Mouse (Mus musculus) spleen, postnatal 14 days (tissue): ENCODE measurements around the gene BC028528.
"Not testable (repeated sequence)": the region's sequence is repeated elsewhere in the genome, so short reads cannot be mapped to it uniquely, and the experiment has no call there.

Source experiments
- DNase-seq, 2 experiments: peaks; one replicate each; pipeline ENCODE4 v3.0.0; 2021 to 2022; ENCODE audit warnings: low spot score in 2 of 2

BC028528 gene

DNA sequence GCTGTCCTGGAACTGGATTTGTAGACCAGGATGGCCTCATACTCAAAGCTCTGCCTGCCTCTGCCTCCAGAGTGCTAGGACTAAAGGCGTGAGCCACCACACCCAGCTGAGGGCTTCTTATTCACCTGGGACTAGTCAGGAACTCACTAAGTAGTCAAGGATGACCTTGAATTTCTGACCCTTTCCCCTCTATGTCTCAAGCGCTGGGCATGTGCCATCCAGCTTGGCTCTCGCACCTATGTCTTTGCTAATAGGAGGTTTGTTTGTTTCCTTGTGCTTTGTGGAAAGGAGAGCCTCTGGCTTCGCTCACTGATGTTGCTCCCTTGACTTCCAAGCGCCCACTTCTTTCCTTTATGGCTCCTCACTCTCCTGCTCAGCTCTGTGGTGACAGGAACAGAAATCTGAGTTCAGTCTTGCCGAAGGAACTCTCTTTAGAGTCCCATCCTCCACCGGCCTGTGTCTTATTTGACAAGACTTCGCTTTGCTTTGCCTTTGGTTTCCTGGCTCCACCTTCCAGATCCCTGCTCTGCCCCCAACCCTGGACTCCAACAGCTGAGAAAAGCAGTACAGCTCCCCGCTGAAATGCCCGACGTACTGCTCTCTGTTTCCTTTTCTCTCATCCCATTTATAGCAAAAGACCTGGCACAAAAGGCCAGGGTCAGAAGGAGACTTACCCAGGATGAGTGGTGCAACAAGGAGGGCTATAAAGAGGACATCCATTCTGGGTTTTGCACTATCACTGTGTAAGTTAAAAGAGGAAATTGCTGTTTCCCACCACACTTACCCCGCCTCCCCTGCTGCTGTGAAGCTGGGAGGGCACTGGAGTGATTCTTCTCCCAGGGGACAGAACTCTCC is at the start of gene BC028528:
BC028528 (minus strand) TSS at position 795 of the 855 bp plus-strand sequence.
- DNase-seq = peak; percentile 26 to 39

DNA sequence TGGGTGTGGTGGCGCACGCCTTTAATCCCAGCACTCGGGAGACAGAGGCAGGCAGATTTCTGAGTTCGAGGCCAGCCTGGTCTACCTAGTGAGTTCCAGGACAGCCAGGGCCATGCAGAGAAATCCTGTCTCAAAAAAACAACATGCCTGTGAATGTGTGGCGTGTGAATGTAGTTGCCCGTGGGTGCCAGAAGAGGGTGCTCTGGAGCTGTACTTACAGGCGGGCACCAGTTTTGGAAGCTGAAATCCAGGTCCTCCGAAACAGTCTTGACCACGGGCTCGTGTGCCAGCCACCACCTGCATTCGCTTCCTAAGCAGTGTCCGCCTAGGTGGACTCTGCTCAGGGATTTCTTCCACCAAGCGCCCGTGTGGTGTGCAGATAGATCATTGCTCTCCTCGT is 47.0 kb upstream of the BC028528 start:
- peak in 1 of 2 experiments; percentile 33 for DNase-seq

DNA sequence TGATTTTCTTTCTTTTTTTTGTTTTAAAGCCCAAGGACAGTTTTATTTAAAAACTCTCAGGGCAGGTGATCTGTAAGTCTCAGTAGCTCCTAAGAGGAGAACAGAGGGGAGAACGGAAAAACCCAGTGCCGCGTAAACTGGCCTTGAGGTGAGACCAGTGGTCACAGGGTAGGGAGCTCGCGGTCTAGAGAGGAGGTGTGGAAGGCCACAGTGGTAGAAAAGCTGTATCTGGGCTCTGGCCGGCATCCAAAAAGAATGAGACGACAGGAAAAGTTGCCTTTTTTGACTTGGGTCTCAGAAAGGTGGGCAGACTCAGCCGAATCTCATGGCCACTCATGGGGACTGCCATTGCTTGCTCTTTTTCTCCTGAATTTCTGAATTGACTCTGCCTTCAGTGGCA is 46.4 kb upstream of the BC028528 start:
- DNase-seq = no peak

DNA sequence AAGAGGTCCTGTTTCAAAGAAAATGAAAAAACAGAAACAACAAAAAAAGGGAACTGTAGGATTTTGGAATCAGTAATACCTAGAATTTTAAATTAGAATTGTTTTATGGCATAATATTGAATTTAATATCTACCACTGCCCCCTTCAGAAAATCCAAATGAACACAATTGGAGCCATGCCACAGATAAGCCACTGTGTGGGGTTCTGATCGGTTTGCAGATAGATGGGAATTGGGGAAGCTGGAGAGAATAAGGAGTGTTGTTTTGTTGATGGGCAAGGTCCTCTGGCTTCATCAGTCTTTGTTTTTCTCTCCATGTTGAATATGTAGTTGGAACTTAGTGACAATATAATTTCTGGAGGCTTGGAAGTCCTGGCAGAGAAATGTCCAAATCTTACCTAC is 42.6 kb upstream of the BC028528 start:
- DNase-seq = no peak

DNA sequence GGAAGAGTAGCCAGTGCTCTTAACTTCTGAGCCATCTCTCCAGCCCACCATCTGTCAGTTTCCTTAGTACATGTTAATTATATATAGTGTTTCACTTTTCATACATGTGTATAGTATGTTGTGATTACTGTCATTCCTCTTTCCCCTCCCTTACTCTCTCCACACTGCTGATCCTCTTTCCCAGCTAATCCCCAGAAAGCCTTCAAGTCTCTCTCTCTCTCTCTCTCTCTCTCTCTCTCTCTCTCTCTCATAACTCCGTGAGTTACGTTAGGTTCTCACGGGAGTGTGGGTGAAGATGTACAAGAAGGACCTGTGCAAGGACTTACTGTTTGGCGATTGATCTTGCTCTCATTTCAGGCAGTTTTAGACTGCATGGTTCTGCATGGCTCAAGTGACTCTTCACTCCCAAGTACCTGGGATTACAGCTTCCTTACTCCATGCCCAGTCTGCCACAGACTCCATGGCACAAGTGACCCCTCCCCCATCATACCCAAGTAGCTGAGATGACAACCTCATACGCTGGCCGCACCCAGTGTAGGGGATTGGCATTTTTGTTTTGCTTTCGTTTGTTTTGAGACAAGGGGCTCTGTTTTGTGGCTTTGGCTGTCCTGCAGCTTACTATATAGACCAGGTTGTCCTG is 41.4 kb upstream of the BC028528 start:
- DNase-seq = no peak

DNA sequence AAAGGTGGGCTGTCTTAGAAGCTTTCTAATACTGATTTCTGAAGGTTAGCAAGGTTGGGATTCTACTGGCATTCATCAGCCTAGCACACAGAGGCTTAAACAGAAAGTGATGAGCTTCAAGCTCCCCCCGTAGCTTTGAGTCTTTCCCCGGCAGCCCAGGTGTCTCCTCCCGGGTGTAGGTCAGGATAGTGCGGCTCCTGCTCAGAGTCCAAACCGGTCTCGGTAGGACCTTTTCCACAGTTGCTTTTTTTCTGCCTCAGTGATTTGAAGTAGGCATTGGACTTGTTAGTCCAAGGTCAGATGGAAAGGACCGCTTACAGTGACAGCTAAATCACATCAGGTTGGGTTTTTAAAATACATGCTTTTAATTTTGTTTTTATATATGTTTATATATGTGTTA is 40.8 kb upstream of the BC028528 start:
- DNase-seq = no peak

DNA sequence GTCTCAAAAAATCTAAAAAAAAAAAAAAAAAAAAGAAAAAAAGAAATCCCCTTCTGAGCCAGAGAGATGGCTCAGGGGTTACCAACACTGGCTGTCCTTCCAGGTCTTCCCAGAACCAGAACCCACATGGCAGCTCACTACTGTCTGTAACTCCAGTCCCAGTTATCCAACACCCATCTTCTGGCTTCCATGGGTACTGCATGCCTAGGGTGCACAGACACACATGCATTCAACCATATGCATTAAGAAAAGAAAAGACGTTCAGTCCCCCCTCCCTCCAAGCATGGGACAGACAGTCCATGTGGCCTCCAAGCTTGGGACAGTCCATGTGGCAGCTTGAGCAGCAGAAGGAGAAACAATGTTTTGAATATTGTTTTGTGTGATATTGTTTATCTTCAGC is 40.4 kb upstream of the BC028528 start:
- no peak for DNase-seq

DNA sequence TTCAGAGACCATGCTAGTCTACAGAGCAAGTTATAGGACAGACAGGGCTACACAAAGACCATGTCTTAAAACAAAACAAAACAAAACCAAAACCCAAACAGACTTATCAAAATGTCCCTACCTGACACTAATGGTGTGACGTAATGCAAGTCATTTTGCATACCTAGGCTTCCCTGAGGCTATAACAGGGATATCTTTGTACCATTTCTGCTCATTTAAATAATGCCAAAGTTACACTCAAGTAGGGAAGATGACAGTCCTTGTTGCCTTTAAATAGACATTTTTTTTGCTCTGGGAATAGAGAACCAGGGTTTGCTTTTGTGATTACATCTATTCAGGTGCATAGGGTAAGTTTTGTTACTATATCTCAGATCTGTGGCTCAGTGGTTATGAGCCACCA is 39.7 kb upstream of the BC028528 start:
- DNase-seq = no peak

DNA sequence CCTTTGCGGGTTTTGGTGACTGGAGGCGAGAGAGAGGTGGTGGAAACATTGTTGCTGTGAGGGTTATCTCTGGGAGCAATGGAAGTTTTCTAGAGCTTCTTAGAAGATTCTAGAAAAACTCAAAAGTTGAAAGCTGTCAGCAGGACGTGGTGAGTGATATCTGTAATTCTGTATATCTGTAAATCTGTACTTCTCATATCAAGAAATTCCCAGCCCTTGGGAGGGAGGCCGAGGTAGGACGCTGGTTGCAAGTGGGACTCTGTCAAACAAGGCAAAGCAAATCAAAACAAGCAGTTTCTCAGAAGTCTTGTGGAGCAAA is 38.6 kb upstream of the BC028528 start:
- no peak for DNase-seq

DNA sequence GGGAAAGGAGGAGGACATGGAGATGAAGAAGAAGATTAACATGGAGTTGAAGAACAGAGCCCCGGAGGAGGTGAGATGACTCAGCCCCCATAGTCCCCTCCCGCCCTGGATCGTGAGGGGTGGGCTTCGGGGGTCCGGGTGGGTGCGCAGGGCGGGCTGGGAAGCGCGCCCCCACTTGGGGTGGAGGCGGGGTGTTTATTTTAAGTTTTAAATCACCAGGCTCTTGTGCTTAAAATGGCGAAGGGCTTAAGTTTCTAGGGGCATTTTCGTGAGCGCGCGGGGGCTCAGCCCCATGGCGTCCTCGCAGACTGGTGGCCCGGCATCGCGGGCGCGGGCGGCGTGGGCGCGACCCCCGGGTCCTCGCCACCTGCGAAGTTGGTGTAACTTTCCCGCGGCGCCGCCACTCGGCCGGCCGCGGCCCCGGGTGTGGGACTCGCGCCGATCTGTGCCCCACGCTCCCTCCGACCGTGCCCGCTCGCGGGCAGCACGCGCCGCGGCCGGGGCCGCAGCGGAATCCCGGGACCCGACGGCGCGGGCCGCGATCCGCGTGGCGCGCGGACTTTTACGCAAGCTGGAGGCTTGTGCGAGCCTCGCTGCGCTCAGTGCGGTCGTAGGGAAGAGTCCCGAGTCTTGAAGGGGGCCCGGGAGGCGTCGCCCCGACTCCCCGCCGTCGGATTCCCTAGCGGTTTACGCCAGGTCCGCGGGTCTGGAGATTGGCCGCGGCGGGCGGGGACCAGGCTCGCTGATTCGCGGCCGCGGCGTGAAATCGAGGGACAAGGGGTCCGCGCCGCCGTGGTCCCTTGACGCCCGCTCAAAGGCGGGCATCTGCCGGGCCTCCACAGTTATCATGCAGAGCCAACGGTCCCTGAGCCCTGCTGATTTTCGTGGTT is 38.0 kb upstream of the BC028528 start:
- DNase-seq = peak; percentile 32 to 55

DNA sequence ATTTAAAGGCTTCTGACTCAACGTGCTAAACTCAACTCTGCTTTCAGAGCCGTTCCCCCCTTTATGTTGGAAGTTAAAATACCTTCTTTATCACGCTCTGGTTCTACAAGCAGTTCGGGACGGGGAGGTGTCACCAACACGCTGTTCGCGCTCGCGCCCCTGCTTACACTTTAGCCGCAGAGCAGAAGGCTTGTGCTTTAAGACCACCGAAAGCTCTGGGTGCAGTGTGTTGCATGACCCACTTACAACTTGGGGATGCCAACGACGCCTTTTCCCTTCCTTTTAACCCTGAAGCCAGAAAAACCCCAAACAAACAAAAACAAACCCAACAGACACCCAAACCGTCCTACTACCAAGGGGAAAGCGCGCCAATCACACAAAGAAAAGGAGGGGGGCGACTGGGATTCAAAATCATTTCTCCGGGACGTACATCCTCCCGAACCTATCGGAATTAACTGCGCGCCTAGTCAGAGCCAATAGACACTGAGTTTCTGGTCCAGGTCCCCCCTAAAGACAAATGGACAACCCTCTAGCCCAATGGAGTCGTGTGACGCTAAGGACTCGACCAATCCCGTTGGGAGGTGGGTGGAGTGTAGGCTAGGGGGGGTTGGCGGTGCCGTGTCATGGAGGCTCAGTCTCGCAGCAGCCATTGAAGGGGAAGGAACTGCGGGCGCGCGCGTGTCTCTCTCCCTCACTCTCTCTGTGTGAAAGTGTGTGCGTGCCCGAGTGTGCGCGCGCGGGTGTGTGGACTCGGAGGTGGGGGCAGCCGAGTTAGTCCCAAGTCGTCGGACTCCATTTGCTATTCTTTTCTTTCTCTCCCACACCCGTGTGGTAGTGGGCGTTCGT is 37.1 kb upstream of the BC028528 start, which contains the start of gene Anp32e:
Anp32e (plus strand) TSS at position 589 of the 846 bp plus-strand sequence.
- DNase-seq = peak; percentile 94 to 96

DNA sequence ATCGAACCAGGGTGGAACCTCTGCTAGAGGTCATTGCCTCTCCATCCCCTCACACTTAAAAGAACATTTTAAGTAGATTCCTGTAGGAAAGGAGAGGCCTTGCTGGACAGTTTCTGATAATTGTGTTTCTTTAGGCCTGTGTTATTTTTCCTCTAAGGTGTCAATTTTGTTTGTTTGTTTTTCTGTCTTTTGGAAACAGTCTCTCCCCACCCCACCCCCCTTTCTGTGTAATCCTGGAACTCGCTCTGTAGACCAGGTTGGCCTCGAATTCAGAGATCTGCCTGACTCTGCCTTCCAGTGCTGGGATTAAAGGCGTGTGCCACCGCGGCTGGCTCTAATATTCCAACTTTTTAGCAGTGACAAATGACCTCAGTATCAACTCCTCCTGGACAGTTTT is 36.5 kb upstream of the BC028528 start:
- no peak for DNase-seq

DNA sequence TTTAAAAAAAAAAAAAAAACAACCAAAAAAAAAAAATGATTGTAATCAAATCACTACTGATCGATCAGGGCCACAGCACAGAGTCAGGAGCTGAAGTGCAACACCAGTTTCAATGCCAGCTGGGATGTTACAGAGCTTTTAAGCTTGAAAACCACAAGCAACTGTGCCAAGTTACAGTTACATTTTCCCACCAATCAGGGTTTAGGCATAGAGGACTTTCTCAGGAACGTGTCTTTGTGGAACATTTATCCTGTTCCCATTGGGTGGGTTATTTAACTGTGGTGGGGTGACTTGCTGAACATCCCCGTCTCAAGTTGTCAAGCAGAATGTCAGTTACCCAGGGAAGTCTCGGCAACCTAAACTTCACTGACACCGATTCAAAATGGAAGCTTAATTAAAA is 33.3 kb upstream of the BC028528 start:
- no peak for DNase-seq

DNA sequence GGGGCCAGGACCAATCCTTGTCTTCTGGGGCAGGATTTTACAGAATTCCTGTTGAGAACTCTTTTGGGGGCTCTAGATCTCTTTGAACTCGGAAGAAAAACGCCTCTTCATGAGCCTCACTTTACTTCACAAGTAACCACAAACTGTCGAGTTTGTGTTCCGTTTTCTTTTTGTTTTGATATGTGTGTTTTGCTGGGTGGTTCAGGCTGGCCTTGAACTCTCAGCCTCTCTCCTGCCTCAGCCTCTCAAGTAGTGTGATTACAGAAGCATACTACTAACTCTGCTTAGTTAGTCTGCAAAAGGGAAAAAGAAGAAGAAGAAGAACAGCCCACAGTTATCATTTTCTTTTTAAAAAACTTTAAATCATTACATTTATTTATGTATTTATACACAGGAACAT is 32.4 kb upstream of the BC028528 start:
- no peak for DNase-seq

DNA sequence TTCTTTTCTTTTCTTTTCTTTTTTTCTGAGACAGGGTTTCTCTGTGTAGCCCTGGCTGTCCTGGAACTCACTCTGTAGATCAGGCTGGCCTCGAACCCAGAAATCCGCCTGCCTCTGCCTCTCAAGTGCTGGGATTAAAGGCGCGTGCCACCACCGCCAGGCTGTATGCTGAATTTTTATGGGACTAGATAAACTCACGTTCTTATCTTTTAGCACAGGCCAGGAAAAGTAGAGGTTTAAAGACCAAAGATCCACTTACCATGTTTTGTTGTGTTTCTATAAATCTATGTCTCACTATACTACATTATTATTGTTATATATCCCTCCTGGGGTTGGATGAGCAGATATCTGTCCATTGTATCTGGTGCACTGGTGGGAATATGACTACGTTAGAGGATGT is 31.6 kb upstream of the BC028528 start:
- not testable (repeated sequence) for DNase-seq

DNA sequence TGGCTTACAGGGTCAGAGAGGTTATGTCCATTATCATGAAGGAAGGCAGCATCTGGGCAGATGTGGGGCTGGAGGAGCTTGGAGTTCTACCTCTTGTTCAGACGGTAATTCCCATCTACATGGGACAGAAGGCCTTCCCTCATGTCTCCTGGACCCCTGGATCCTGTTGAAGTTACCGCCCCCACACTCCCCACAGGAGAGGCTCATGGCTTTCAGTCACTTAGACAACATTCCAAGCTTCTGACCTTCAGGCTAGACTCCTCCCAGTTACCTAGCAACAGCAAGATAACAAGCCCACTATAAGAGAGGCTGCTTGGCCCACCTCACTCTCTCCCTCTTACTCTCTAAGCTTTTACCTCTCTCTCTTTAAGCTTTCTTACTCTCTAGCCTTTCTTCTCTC is 28.7 kb upstream of the BC028528 start:
- not testable (repeated sequence) for DNase-seq

DNA sequence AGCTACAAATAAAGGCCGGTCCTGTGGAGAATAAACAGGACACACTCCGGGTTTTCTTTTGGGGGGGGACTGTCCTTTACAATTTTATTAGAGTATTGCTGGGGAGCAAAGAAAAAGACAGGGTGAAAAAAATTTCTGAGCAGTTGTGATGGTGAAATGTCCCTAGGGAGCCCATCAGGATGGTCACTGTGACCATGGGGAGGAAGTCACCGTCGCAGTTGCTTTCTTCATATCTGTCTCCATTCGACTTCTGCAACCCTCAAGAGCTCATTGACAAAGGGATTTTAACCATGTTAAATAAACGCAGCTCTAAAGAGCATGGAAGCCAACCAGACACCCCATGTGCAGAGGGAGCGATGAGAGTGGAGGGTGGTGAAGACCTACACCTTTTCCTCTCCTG is 25.0 kb upstream of the BC028528 start:
- DNase-seq = no peak

DNA sequence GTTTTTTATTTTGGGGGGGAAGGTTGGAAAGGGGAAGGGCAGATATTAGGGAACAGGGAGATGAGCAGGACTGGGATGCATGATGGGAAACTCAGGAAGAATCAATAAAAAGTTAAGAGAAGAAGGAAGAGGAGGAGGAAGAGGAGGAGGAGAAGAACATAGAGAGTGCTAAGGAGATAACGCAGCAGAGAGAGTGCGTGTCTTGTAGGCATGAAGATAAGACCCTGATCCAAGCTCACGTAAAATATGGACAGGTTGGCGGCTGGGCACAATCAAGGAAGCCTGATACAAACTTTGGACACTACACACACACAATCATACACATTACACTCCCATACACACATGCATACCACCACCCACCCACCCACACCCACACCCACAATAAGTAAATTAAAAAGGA is 22.9 kb upstream of the BC028528 start:
- no peak for DNase-seq

DNA sequence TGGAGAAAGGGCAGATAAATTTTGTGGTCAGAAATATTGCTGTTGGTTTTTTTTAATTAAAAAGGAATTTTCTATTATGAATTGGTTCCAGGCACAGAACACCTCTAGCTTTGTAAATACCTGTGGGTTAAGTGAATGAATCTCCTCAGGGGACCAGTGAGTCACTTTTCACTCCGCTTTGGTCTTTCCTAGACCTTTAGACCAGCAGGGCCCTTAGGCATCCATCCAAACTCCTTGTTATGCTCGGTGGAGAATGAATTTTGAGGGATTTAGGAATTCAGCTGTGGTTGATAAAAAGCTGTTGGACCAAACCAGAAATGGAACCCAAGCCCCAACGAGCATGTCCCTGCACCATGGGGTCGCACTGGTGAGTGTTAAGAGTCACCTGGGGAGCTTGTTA is 15.8 kb upstream of the BC028528 start:
- DNase-seq = no peak

DNA sequence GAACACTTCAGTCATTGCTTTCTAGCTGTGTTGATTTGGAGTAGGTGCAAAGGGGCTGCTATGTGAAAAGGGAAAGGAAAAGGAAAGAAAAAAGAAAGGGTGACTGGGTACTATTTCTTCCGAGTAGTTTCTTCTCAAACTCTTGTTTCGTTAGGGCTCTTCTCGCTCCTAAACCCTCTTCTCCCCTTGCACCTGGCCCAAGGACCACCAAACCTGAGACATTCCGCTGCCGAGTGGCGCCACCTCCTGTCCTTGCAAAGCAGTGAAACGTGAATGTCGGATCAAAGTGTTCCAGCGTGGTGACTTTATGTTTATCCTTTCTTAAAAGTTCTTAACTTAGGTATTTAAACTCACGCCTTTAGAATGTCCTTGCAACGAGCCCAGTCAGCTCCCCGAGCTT is 15.1 kb upstream of the BC028528 start:
- DNase-seq = peak in 1 of 2 experiments; percentile 48

DNA sequence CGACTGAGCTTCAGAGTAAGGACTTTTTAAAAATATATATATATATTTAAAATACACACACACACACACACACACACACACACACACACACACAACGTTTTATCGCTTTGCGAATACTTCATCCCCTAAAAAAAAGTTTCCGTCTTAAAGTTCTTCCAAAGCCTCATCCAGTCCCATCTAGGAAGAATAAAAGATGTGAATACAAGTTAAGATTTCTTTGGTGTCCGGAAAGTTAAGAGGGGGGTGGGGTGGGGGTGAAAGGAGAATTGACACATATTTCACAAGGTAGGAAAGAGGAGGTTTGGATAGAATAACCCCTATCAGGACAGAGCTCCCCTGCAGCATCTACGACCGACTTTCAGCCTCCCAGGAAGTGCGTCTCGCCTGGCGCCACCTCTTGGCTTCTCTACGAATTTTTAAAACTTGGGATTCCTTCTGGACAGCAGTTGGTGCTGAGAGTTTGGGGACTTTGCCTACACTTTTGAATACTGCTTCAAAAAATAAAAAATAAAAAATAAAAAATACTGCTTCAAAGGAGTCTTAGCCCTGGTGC is 14.2 kb upstream of the BC028528 start:
- no peak for DNase-seq
